Mouse (Mus musculus) layer of hippocampus, adult 18-20 months (tissue): ENCODE data around the gene Tk1. TPM values are rescaled to one million over a fixed set of nuclear protein-coding genes. Genes with fewer than 3 reads are reported as not detected.

Experiments
- DNase-seq, 2 experiments: peaks; one replicate each; pipeline ENCODE4 v3.0.0; 2022; ENCODE audit warnings: low spot score in 2 of 2
- total RNA-seq, 2 experiments: library from RNA; stranded (reverse); gene quantifications; 2 replicates each; pipeline ENCODE4 v1.2.3; 2021

Tk1 gene
- total RNA-seq, 2 experiments from 2014 or later: 0.43 to 0.50 TPM

GRCm38 (mm10) chr11:117772352-117772751 is 53.5 kb downstream of the Tk1 start:
- no peak for DNase-seq

DNA sequence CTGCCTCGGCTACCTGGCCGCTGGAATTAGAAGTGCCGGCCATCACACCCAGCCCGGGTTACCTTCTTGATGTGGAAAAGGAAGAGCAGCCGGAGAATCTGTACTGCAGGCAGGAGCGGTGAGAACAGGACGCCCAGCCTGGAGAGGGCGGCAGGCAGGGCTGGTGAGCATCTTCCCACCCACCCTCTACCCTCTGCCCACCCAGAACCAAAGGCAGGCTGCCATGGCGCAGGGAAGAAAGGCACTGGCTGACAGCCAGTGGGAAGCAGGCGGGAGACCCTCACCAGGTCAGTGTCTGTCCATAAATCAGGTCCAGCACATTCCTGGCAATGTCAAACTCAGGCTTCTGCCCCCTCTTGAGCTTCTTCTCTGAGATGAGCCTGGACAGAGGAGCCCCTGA is 55.5 kb downstream of the Tk1 start:
- DNase-seq: no peak

DNA sequence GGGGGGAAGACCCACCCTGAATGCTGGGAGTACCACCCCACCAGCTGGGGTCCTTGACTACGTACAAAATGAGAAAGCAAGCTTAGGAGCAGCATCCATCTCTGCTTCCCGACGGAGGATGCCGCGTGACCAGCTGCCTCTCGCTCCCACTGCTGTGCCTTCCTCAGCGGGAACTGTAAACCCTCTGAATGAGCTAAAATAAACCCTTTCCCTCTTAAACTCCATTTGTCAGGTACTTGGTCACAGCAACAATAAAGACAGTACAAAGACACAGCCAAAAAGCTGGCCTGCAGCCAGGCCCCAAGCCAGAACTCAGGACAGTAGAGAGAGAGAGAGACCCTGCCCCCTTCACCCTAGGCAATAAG is 56.2 kb downstream of the Tk1 start:
- DNase-seq: no peak

DNA sequence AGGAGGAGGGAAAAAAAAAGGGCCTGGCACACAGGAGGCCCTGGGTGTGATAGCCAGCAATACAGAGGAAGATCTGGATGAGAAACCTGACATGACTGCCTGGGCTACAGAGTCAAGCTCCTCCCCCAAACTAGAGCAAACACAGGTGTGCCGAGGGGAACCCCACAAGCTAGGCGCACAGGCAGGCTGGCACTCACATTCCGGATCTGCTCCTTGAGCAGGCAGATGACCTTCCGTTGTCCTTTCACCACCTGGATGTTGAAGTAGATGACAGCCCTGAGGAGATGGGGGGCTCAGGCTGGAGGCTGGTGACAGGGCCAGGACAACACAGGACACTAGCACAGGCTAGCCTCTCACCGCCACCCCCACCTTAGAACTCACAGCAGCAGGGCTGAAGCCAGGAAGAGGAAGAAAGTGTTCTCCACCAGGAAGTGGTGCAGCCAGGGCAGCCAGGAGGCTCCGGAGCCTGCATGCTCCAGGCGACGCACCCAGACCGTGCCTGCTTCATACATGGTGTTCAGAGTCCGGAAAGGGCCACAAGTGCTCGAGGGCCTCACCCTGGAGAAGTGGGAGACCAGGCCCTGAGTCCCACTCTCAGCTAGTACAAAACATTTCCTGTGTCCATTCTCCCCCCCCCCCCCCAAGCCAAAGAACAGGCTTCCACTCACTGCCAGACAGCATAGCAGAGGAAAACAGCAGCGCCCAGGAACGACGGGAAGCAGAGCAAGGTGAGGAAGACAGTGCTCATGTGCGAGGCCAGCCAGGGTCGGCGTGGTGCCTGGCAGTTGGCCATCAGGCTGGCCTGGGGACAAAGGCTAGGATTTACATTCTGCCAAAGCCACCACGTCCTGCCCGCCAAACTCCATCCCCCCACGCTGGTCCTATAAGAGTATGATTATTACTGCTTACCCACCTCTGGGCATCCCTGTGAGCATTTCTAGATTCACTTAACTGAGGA is 56.9 kb downstream of the Tk1 start:
- DNase-seq: no peak

- DNase-seq: no peak
Measured at GRCm38 (mm10) chr11:117766275-117766674, 59.6 kb downstream of the Tk1 start.

Other genes with a start within 250 kb of the Tk1 start
- gene Tnrc6c, start 171.8 kb downstream of the Tk1 start, total RNA-seq: 10 to 100 TPM; 66.1 to 67.7 TPM
- 1 to 10 TPM in 1 of 2 experiments, under 1 TPM in 1; 0.72 to 1.1 TPM for gene Tmc8, start 44.0 kb downstream of the Tk1 start, total RNA-seq
- 10 to 100 TPM in 1 of 2 experiments, 1 to 10 TPM in 1; 5.9 to 10.6 TPM for gene Tmc6, start 43.9 kb downstream of the Tk1 start, total RNA-seq
- under 1 TPM in 1 of 2 experiments, not detected in 1; 0.40 TPM for gene 6030468B19Rik, start 28.4 kb downstream of the Tk1 start, total RNA-seq
- 1 to 10 TPM; 1.5 to 2.2 TPM for gene Gm20708, start 16.4 kb downstream of the Tk1 start, total RNA-seq
- 10 to 100 TPM; 12.3 to 12.4 TPM for gene Syngr2, start 16.4 kb downstream of the Tk1 start, total RNA-seq
- 1 to 10 TPM; 3.3 to 7.3 TPM for gene Afmid, start 168 bp downstream of the Tk1 start, total RNA-seq
- gene Birc5, start 23.2 kb upstream of the Tk1 start, total RNA-seq: 1 to 10 TPM in 1 of 2 experiments, under 1 TPM in 1; 0.82 to 1.1 TPM
- gene Tmem235, start 34.7 kb upstream of the Tk1 start, total RNA-seq: not detected
- 1 to 10 TPM; 2.8 to 3.0 TPM for gene Tha1, start 47.4 kb upstream of the Tk1 start, total RNA-seq
- gene Socs3, start 144.0 kb upstream of the Tk1 start, total RNA-seq: 1 to 10 TPM; 1.0 to 1.3 TPM
- gene Pgs1, start 160.2 kb upstream of the Tk1 start, total RNA-seq: 10 to 100 TPM; 78.8 to 81.7 TPM